In genomic region chr2:32699680-32700079, GRCm38 (mm10) we compare ENCODE assay signal across 18 mouse cellular contexts. TPM values are rescaled to one million over a fixed set of nuclear protein-coding genes. Genes with fewer than 3 reads are reported as not detected.
"Had no signal": no experiment of that assay in that cellular context is flagged by ENCODE, and none has a peak within 500 bp of the region (broad histone marks: within the 10 kb centered on the region; RNA-seq: fewer than 3 reads in every experiment).

No protein-coding gene starts in this region.

- H3K9ac ChIP-seq: intestine, embryonic 15.5 days; liver, embryonic 13.5 days had no signal

- H3K4me3 ChIP-seq: intestine, embryonic 15.5 days; left cerebral cortex, adult 2 months; liver, embryonic 13.5 days had no signal

- H3K27ac ChIP-seq: intestine, embryonic 15.5 days; left cerebral cortex, adult 2 months; liver, embryonic 13.5 days had no signal

- ATAC-seq: intestine, embryonic 15.5 days had no signal

- H3K4me2 ChIP-seq: intestine, embryonic 15.5 days; liver, embryonic 13.5 days; midbrain, embryonic 11.5 days had no signal

- DNase-seq: kidney, adult 2 months; kidney, postnatal 14 days; layer of hippocampus, postnatal 36 days; liver, embryonic 13.5 days; lung, postnatal 14 days; lung, postnatal 4 days; midbrain, embryonic 14.5 days; thymus, adult 2 months; thymus, postnatal 14 days; thymus, postnatal 4 days had no signal

- H3K27me3 ChIP-seq: intestine, embryonic 15.5 days; liver, embryonic 13.5 days had no signal

- H3K9me3 ChIP-seq: intestine, embryonic 15.5 days; liver, embryonic 13.5 days had no signal

RNA-seq across cellular contexts. Expression of gene 6330409D20Rik, which starts 41.1 kb away (rescaled TPM):
- total RNA-seq: megakaryocyte progenitor cell, adult 5-6 weeks; megakaryocyte-erythroid progenitor cell, adult 5-6 weeks had no signal
- polyA plus RNA-seq: kidney, adult 2 months; kidney, embryonic 14.5 days; liver, embryonic 13.5 days; liver, embryonic 16.5 days; small intestine, adult 2 months had no signal
